Mouse (Mus musculus) kidney, embryonic 16.5 days (tissue): ENCODE measurements at regions not wholly inside any gene's neighbourhood (a gene's known extent, or its start where the extent isn't known, plus 50 kb on each side); places are given as distances from the start of the nearest gene placed in this dataset.

Experiments
- ATAC-seq: fragments of 200-750 bp; cut with Nextera tagmentation; 2 replicates; pipeline ENCODE4 v1.8.0; 2017; ENCODE audit warnings: moderate TSS enrichment; ENCODE audit not compliant: low FRiP score, low TSS enrichment
- H3K27ac ChIP-seq: fragments of 300-500 bp; sonication (generic); 2 replicates; pipeline ENCODE4 v1.5.1; 2014; ENCODE audit warnings: low read length
- H3K27me3 ChIP-seq: fragments of 300-500 bp; sonication (generic); 2 replicates; pipeline ENCODE4 v1.6.1; 2014; ENCODE audit warnings: low read length, control low read depth, mixed read lengths; ENCODE audit not compliant: insufficient read depth
- H3K36me3 ChIP-seq: fragments of 300-500 bp; sonication (generic); 2 replicates; pipeline ENCODE4 v1.6.1; 2014; ENCODE audit warnings: low read length, control low read depth, mixed read lengths; ENCODE audit not compliant: insufficient read depth
- H3K4me1 ChIP-seq: fragments of 300-500 bp; sonication (generic); 2 replicates; pipeline ENCODE4 v1.6.1; 2014; ENCODE audit warnings: low read length, control low read depth, mixed read lengths; ENCODE audit not compliant: insufficient read depth
- H3K4me2 ChIP-seq: fragments of 300-500 bp; sonication (generic); replicated peaks from 2 replicates; pipeline ENCODE4 v1.6.1; 2014; ENCODE audit warnings: low read depth, low read length
- H3K4me3 ChIP-seq: fragments of 300-500 bp; sonication (generic); 2 replicates; pipeline ENCODE4 v1.5.1; 2014; ENCODE audit warnings: mild to moderate bottlenecking, low read length
- H3K9ac ChIP-seq: fragments of 300-500 bp; sonication (generic); replicated peaks from 2 replicates; pipeline ENCODE4 v1.6.1; 2014; ENCODE audit warnings: low read length
- H3K9me3 ChIP-seq: fragments of 300-500 bp; sonication (generic); 2 replicates; pipeline ENCODE4 v1.6.1; 2016; ENCODE audit warnings: low read length, control low read depth
- WGBS: fragments of 180-500 bp; shearing (Covaris S2); extraction: QIAGEN DNeasy Blood & Tissue Kit; methylation state at CpG from one replicate; pipeline ENCODE4 v1.1.7; 2014; 5-methylcytosine and 5-hydroxymethylcytosine counted together

GRCm38 (mm10) chr15:42372704-42373286 lies 2238.6 kb downstream of the 9330182O14Rik start:
- Histone ChIP-seq H3K27ac (no peak overlapping the region), H3K4me2 (no peak overlapping the region), H3K9me3 (no peaks in the 10 kb centered on the region), H3K27me3 (no peaks in the 10 kb centered on the region), H3K9ac (no peak overlapping the region), H3K36me3 (no peaks in the 10 kb centered on the region), H3K4me3 (no peak overlapping the region), H3K4me1 (peaks cover 8% of the 10 kb centered on the region; the same call in 1 of the 2 replicates)
- WGBS, result 77% methylated on average over 2 of the region's 2 CpGs
- peak; percentile 91 for ATAC-seq
